Mouse (Mus musculus) cerebellum, postnatal 10 days (tissue): ENCODE data around the gene Rdm1.

ENCODE experiments used
- DNase-seq, 2 experiments: peaks; one replicate each; pipeline ENCODE4 v3.0.0; 2021; ENCODE audit warnings: mixed read lengths in 2 of 2

Gene Rdm1

DNA sequence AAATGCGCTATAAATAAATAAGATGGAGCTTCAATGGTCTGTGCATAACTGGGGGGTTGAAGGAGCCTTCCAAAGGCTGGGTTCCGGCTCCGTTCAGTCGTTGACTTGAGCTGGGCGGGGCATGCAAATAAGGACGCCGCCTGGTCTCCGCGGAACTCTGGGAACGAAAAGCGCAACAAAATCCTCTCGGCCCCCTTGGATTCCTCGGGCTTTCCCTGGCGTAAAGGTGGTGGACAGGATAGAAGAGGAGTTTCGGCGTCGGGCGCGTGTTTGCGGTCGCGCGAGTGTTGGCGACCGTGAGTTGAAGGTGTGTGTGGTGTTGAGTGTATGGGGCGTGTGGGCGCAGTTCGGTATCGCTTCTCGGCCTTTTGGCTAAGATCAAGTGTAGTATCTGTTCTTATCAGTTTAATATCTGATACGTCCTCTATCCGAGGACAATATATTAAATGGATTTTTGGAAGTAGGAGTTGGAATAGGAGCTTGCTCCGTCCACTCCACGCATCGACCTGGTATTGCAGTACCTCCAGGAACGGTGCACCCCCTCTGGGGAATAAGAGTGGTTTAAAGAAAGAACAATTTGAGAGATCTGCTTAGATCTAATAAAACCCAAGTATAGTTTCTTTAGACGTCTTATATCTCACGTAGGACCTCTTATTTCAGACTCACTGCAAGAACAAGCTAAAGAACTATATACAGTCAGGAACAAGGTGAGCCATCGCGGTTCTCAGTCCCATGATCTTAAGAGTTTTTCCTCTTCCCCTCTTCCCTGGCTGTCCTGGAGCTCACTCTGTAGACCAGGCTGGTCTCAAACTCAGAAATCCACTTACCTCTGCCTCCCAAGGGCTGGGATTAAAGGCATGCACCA is 31.1 kb downstream of the Rdm1 start:
- DNase-seq = peak; percentile 91 to 92

DNA sequence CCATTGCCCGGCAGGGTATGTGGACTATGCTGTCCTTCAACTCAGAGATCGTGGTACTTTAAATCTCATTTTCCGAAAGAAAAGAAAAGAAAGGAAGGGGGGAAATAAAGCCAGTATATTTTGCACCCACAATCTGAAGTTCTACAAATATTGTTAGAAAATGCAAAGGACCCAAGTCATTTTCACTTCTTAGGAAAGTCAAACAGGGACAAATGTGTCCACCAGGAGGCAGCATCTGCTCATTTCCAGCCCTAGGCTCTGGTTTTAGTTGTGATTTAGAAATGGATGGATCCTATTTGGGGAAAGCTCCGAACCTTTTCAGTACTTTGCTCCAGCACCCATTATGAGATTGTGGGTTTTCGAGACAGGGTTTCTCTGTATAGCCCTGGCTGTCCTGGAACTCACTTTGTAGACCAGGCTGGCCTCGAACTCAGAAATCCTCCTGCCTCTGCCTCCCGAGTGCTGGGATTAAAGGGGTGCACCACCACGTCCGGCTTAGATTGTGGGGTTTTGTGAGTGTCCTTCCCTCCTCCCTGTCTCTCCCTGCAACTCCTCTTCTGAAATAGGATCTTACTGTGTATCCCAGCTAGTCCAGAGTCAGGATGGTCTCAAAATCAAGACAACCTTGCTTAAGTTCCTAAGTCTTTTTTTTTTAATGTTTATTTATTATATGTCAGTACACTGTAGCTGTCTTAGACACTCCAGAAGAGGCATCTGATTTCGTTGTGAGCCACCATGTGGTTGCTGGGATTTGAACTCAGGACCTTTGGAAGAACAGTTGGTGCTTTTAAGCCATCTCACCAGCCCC is 32.0 kb downstream of the Rdm1 start:
- peak; percentile 76 to 83 for DNase-seq

DNA sequence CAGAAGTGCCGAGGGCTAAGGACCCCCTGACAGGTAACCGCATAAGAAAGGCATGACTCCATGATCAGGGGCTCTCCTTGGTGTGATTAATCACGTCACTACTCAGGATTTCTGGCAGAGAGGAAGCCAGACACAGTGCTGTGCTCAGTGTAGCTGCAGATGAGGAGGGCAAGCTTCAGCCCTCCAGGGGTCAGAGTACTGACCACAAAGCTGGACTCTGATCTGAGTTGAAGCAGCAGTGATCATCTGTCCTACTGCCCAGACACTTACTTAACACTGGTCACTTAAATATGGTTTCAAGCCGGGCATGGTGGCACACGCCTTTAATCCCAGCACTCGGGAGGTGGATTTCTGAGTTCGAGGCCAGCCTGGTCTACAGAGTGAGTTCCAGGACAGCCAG is 34.2 kb downstream of the Rdm1 start:
- no peak for DNase-seq

DNA sequence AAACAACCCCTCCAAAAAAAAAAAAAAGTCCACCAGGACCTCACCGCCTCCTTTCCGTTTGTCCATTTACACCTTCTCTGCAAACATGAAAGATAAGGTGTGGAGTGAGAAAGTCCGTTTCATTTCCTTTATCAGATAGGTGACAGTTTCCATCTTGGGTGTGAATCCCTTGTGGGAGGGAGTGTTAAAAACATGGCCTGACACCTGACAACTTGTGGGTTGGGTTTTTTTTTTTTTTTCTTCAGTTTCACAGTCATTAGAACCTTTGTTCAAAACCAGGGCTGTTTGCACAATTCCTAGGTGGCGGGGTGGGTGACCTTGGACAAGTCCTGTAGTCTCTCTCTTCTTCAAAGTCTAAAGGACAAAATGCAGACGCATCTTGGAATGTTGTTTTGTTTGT is 34.8 kb downstream of the Rdm1 start:
- DNase-seq = no peak

DNA sequence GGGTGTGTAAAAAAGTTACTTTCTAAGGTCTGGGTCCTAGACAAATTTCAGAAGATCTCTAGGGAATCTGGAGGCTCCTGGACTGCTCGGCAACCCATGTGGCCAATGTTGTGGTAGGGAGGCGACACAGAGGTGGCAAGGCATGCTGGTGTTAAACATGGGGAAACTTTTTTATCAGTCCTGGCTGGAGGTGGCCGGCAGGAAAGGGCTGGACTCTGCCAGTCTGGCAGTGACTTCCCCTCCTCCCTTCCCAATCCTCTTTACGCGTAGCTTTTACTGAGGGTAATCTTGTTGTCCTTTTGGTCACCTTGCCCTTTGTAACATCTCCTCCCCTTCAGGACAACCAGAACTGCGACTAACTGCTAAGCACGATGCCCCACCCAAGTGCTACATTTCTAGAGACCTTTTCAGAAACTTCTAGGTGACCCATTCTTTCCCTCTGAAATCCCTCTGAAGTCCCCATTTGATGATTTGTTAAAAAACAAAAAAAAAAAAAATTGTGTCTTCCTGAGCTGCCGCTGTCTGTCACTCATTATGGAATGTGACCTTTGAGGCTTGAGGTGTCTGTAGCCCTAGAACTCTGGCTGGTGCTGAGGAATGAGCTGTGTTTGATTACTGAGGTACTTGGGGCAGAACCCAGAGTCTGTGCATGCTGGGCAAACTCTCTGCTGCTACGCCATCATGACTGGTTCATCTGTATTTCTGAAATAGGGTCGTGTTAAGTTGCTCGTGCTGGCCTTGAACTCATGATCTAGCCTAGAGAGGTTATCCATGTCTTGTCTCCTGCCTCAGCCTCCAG is 36.4 kb downstream of the Rdm1 start:
- no peak for DNase-seq

DNA sequence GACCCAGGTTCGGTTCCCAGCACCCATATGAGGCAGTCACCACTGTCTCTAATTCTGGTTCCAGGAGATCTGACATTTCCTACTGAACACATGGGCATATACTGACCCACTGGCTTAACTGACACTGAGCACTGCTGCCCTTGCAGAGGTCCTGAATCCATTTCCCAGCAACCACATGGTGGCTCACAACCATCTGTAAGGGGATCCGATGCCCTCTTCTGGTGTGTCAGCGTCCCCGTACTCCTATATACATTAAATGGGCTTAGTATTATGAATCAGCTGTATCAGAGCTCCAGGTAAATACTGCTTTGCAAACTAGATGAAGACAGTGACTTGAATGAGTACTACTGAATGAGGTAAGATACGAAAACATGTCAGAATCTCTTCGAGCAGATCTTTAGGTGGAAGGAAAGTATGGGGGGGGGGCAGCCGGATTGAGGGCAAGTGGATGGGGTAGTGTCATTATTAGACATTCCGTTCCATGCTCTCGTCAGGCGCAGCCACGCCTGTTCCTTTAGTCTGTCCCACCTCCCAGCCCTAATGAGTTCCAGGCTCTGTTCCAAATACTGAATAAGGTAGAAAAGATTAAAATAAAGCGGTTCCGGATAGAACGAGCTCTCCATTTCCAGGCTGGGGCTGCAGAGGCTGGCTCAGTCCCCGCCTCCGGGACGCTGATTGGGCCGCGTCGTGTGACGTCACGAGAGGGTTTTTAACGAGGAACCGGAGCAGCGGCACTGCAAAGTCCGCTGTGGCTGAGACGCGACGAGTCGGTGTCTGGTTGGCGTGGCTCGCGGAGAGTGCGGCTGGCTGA is 38.0 kb downstream of the Rdm1 start, which contains the start of gene Arl4d:
Gene Arl4d (plus strand): TSS at position 717 of the 811 bp plus-strand sequence.
- peak; percentile 97 for DNase-seq

DNA sequence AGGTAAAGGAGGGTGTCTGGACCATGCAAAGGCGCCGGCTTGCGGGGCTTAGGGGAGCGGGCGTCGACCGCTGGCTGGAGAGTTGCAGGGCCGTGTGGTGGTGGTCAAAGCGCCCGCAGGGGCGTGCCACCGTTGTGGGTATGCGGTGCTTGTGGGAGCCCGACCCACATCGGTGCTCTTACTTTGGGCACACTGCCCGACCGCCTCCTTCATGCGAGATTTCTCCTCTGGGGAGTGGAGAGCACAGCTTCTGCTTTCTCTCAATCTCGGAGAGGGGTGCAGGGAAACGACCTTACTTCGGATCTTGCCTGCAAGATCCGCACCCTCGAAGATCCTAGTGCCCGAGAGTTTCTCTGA is 38.6 kb downstream of the Rdm1 start:
- no peak for DNase-seq

DNA sequence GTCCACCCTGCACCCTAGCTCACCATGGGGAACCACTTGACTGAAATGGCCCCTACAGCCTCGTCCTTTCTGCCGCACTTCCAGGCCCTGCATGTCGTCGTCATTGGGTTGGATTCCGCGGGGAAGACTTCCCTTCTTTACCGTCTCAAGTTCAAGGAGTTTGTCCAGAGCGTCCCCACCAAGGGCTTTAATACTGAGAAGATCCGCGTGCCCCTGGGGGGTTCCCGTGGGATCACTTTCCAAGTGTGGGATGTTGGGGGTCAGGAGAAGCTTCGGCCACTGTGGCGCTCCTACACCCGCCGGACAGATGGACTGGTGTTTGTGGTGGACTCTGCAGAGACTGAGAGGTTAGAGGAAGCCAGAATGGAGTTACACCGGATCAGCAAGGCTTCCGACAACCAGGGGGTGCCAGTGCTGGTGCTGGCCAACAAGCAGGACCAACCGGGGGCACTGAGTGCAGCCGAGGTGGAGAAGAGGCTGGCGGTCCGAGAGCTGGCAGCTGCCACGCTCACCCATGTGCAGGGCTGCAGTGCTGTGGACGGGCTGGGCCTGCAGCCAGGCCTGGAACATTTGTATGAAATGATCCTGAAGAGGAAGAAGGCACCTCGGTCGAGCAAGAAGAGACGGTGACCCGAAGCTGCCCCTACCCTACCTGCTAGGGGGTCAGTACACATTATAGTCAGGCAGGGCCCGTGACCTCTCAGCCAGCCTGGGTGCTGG is 39.8 kb downstream of the Rdm1 start:
- peak; percentile 65 to 74 for DNase-seq

DNA sequence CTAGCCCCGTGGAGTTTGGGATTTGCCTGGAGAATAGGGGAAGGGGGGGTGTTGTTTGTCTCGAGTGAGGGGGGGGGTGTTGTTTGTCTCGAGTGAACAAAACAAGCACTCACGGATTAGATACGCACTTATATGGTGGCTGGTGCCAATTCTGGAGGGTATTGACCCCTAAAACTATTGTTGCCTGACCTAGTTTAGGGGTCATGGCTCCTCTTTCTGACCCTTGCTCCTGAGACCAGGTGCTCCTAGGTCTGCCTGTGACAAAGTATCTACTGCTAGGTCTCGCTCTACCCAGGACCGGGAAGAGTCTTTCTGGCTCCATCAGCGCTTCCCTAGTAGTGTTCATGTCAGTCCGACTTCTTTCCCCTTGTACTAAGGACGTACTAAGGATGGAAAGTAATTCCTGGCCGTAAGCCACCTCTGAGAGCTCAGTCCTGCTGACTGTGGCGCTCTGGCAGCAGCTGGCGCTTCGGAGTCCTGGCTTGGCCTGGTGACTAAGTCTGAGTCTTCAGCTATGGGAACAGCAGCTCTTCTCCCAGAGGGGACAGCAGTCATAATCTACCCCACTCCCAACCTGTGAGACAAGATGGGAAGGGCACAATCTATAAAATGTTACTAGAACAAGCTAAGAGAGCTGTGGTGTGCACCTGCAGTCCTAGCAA is 41.0 kb downstream of the Rdm1 start:
- DNase-seq = peak; percentile 62

DNA sequence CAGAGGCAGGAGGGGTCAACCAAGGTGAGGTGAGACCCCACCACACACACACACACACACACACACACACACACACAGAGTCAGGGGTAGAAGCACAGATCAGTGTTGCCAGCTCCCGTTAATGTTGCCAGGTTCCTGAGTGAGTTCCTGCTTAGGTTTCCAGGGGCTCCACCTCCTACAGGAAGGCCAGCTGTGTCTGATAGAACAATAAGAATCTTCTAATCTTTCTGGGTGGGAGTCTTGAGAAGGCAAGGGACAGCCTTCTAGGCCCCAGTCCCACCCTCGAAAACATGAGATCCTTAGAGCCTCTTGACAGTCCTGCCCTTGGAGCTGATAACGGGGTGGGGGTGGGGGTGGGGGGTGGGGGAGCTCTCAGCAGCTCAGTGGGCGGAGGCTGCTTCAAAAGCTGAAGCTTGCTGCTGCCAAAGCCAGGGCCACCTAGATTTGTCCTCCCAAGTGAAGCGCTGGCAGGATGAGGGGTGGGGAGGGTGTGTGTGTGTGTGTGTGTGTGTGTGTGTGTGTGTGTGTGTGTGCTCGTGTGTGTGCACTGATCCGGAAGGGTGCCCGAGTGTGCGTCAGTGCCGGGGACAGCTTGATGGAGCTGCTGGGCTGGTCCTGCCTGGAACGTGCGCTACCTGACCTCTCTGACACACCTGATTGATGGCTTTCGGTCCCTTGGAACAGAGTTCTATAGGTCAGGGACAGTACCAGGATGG is 41.7 kb downstream of the Rdm1 start:
- peak; percentile 51 to 57 for DNase-seq

DNA sequence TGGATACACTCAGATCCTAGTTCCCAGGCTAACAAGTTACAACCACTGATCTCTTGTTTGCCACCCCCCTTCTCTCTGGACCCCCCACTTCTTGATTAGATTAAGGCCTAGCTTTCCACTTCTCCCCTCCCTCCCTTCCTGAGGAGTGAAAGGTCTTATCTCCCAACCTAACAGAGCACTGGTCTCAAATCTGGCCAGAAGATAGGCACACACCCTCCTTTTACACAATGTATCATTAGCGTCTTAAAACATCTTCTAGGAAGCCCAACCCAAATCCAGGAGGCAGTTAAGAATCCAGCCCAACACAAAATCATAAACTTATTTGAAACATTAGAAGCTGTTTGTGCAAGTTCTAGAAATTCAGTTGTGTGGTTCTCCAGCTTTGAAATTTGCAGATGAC is 43.3 kb downstream of the Rdm1 start:
- DNase-seq = no peak

DNA sequence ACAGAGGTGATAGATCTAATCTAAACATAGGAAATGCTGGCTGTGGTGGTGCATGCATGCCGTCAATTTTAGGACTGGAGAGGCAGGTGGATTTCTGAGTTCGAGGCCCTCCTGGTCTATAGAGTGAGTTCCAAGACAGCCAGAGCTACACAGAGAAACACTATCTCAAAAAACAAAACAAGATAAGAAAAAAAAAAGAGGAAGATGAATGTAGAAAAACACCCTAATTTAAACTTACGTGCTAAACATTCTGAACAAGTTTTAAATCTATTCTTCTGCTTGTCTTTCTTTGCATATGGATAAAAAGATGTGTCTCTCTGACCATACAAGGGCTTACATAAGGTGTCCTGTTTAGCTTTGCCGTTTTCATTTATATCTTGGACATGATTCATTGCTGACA is 44.3 kb downstream of the Rdm1 start:
- DNase-seq = no peak

DNA sequence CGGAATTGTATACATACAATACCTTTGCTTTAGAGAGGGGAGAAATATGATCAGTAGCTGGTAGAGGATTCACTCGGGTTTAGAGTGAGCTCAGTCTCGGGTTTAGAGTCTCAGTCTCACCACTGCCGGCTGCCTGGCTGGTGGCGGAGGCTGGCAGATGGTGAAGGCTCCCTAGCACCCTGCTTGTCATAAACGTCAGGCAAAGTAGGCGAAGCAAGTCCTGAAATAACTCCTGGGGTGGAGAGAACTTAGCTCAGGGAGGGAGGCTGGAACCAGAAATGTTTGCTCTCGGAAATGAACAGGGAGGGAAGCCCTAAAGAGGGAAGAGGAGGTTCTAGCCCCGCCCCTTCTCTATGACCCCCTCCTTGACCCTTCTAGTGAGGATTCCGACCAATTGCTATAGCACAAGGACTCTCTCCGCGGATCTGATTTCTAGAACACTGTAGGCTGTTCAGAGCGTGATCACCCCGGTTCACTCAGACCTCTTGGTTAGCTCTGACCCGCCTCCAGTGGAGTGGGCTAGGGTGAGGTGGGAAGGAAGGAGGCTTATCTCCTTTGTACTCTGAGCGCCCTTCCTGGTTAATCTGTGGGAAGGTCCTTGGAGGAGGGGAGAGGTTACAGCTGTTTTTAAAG is 46.1 kb downstream of the Rdm1 start:
- DNase-seq = peak in 1 of 2 experiments; percentile 13

DNA sequence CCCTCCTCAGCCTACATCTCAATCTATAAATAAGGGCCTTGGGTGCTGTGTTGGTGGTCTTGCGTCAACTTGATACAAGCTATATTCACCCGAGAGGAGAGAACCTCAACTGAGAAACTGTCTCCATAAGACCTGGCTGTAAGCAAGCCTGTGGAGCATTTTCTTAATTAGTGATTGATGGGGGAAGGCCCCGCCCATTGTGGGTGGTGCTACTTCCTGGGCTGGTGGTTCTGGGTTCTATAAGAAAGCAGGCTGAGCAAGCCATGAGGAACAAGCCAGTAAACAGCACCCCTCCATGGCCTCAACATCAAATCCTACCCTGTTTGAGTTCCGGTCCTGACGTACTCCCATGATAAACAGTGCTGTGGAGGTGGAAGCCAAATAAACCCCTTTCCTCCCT is 47.1 kb downstream of the Rdm1 start:
- DNase-seq = no peak

DNA sequence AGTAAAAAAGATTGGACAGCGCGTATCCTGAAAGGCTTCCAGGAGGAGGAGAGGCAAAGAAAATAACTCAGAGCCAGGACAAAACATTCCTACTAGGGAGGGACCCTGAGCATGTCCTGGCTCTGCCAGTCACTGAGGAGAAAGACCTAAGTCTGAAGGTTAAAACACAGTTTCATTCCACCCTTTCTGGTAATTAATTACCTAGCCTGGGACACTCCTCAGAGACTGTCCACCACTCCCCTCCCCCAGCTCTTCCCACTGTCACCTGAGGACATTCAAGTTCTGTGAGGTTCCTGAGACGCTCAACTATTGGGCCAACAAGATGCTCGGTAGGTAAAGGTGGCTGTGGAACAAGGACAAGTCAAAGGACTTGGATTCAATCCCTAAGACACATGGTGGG is 48.4 kb downstream of the Rdm1 start:
- no peak for DNase-seq

DNA sequence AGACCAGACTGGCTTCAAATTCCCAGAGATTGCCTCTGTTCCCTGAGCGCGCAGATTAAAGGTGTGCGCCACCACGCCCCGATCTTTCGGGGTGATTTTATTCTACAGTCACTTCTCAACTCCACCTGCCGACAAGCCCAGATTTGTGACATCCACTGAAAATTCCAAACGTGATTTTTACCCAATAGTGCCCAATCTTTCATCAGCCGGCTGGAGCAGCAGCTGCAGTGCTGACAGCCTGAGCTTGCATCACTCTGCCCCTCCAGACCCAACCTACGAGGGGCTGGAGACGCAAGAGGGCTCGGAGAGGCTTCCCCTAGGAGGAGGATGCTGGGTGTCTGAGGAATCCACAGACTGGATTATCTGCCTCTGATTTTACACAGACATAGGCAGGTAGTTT is 50.7 kb downstream of the Rdm1 start:
- no peak for DNase-seq

DNA sequence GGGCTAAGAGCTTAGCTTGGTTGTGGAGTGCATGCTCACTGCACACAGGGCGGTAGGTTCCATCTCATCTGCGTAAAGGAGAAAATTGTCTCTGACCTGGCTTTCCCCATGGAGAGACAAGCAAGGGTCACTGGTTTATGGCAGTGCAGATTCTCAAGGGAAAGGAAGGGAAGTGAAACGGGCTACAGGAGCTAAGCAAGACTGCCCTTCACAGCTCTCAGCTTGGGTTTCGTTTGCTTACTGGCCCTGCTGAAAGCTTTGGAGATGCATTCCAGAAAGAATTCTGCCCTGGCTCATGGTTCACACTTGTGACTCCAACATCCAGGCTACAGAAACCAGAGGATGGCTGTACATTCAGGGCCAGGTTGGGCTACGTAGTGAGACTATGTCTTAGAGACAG is 51.8 kb downstream of the Rdm1 start:
- DNase-seq = no peak

DNA sequence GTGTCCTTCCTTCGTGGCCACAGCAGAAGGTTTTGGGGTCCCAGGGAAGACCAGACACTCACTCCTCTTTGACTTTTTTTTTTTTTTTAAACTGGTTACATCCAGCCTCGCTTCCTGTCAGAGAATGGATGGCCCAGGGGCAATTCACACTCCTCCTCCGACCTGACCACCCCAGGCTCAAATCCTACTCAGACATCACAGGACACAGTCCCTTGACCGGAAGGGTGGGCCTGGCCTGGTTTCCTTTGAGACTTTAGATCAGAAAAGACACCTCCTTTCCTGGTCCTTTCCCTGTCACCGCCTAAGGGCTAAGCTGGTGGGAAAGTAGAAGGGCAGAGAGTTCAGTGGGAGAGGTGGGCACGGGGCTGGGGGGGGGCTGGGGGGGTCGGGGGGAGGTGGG is 52.9 kb downstream of the Rdm1 start:
- DNase-seq = no peak

DNA sequence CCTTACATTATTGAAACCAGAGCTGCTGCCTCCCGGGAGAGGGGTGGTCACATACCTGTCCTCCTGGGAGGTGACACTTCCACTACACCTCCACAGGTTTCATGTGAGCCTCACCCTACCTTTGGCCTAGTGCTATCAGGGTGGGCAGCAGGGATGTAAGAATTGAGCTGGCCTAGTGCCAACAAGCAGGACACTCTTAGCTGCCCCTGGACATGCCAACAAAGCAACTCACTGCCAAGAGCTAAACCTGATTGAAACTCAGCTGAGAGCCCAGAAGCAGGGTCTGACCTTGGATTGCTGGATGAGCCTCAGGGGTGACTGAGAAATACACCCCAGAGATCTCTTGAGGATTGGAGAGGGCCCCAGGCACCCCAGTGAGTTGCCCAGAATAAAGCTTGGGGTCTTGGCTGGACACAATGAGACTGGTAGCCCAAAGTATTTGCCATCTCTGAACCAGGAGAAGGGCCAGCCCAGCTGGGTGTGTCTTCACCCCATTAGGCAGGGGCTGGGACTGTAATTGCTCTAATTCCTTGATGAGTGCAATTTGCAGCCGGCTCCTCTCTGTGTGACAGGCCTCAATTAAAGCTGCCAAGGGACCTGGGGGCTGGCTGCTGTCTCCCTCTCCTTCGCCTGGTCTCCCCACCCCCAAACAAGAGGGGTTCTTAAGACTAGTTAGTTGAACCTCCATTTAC is 53.8 kb downstream of the Rdm1 start:
- peak; percentile 50 to 57 for DNase-seq
